Mouse (Mus musculus): ENCODE results near the gene Stk11. TPM values are rescaled to one million over a fixed set of nuclear protein-coding genes. Genes with fewer than 3 reads are reported as not detected.

The Stk11 gene
- 18.6 and 23.3 TPM in 2 replicates for polyA plus RNA-seq (2015; fragmentation: Nextera tagmentation; extraction: Ambion mirVana)

DNA sequence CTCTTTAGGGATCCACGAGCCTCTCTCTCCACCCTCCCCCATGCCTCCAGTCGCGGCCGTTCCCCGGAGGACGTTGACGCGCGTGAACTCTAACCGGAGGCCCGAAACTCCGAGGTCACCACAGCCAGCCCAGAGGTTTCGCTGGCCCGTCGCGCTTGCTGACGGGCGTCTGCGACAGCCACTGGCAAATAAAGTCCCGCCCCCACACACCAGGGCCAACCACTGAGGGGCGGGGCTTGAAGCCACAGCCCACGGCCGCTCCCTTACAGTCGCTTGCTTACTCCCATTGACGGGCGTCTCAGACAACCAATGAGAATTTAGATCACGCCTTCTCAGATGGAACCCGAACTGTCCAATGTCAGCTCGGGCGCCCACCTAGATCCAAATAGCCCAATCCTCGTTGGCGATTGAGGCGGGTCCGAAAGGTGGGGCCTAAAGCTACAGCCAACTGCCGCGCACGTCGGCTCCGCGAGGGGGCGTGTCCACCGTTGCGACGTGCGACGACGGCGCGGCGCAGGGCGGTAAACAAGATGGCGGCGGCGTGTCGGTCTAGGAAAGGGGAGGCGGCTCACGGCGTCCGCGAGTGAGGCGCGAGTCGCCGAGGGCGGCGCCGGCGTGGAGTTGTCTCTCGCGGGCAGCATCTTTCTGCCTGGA lies at the start of gene Stk11:
TSS of gene Stk11 (plus strand) at position 514 of the 654 bp plus-strand sequence.
- Histone ChIP-seq H3K27ac (ENCODE audit: low read length) (peak within 1 kb of the TSS; percentile 91), H3K27me3 (ENCODE audit: control insufficient read depth, insufficient read depth, low read depth, low read length) (no peaks in the 10 kb centered on the region), H3K4me3 (ENCODE audit: low read length) (peak within 1 kb of the TSS; percentile 88), H3K4me2 (ENCODE audit: low read depth, low read length) (peak within 1 kb of the TSS; percentile 84), H3K4me1 (replicated peaks; ENCODE audit: control insufficient read depth, insufficient read depth, low read length) (peaks cover 21% of the 10 kb centered on the region), H3K36me3 (ENCODE audit: control insufficient read depth, insufficient read depth, low read length) (peaks cover 1% of the 10 kb centered on the region; the same call in 1 of the 2 replicates), H3K9me3 (ENCODE audit: control insufficient read depth, low read length) (no peaks in the 10 kb centered on the region), H3K9ac (ENCODE audit: low read length) (peak within 1 kb of the TSS; percentile 95)
- ATAC-seq (ENCODE audit: low read depth), result peak; percentile 97
- 0% methylated on average over 62 of the region's 70 CpGs for WGBS

DNA sequence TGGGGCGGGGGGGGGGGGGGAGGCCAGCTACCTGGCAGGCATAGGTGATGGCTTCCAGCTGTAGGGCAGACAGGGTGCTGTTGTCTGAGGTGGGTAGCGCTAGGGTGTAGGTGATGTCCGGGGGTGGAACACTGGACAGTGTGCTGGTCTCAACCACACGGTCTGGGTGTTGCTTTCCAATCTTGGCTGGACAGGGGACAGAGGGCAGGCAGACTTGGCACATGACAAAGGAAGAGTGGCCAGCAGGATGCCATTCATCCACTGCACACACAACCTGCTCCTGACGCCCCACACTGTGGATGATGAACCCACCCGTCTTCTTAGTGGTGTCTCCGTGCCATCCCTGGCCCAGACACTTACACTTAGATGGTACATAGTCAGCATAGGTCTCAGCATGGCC lies 46.4 kb upstream of the Stk11 start:
- Histone ChIP-seq H3K27me3 (ENCODE audit: control insufficient read depth, insufficient read depth, low read depth, low read length) (no peaks in the 10 kb centered on the region), H3K9me3 (ENCODE audit: control insufficient read depth, low read length) (no peaks in the 10 kb centered on the region), H3K27ac (ENCODE audit: low read length) (no peak overlapping the region), H3K36me3 (ENCODE audit: control insufficient read depth, insufficient read depth, low read length) (peaks cover 5% of the 10 kb centered on the region; the same call in 1 of the 2 replicates), H3K4me3 (ENCODE audit: low read length) (no peak overlapping the region), H3K4me1 (replicated peaks; ENCODE audit: control insufficient read depth, insufficient read depth, low read length) (peaks cover 16% of the 10 kb centered on the region), H3K9ac (ENCODE audit: low read length) (no peak overlapping the region), H3K4me2 (ENCODE audit: low read depth, low read length) (no peak overlapping the region)
- no peak for ATAC-seq (ENCODE audit: low read depth)
- WGBS, result 90% methylated on average over 6 of the region's 7 CpGs

DNA sequence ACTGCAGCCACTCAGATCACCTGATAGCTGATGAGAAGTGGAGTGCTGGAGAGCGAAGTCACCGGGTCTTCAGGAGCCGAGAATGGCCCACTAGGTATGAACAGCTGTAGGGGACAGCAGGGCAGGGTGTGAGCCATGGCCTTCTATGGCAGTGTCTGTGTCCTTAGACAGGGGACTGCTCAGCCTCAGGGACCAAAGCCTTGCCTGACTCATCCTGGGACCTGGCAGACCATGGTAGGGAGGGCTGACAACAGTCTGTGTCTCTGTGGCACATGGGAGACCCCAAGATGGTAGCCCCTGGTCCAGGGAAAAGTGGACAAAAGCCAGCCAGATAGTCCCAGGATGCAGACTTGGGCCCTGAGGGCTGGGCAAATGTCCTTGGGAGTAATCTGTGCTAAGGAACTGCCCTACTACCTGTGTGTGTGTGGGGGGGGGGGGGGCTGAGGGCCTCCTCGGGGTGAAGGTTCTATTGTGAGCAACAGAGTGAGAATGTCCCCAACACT lies 45.6 kb upstream of the Stk11 start:
- H3K4me3 ChIP-seq (ENCODE audit: low read length), result no peak overlapping the region
- H3K9me3 ChIP-seq (ENCODE audit: control insufficient read depth, low read length), result no peaks in the 10 kb centered on the region
- H3K4me2 ChIP-seq (ENCODE audit: low read depth, low read length), result no peak overlapping the region
- H3K27ac ChIP-seq (ENCODE audit: low read length), result no peak overlapping the region
- no peak overlapping the region for H3K9ac ChIP-seq (ENCODE audit: low read length)
- H3K36me3 ChIP-seq (ENCODE audit: control insufficient read depth, insufficient read depth, low read length), result peaks cover 5% of the 10 kb centered on the region; the same call in 1 of the 2 replicates
- ATAC-seq (ENCODE audit: low read depth), result no peak
- H3K27me3 ChIP-seq (ENCODE audit: control insufficient read depth, insufficient read depth, low read depth, low read length), result no peaks in the 10 kb centered on the region
- 87% methylated on average over 4 of the region's 4 CpGs for WGBS
- peaks cover 21% of the 10 kb centered on the region for H3K4me1 ChIP-seq (replicated peaks; ENCODE audit: control insufficient read depth, insufficient read depth, low read length)

DNA sequence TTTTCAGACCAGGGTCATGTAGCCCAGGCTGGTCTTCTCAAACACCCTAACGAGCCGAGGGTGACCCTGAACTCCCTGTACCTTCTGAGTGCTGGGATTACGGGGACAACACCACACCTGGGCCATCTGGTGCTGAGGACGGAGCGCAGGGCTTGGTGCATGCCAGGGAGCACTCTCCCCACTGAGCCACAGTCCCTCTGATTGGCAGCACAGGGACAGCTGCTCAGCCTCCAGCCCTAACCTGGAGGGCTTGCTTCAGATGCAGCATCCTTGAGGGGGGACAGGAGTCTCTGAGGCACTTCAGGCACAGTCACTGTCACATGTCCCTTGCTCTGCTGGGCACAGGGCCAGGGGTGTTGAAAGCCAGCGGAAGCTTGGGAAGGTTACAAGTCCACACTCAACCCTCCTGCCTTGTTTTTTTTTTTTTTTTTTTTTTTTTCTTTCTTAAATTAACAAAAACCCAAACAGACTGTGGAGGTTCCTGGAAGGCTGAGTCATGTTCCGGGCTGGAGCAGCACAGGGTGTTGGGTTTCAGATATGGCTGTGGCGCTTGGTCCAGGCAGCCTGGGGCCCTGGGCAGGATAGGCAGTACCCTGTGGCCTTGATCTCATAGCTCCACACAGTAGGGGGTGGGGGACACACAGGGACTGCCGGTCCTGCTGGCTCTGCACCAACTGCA lies 44.6 kb upstream of the Stk11 start:
- peaks cover 28% of the 10 kb centered on the region for H3K4me1 ChIP-seq (replicated peaks; ENCODE audit: control insufficient read depth, insufficient read depth, low read length)
- ATAC-seq (ENCODE audit: low read depth), result peak; percentile 88
- WGBS, result 46% methylated on average over 9 of the region's 9 CpGs

DNA sequence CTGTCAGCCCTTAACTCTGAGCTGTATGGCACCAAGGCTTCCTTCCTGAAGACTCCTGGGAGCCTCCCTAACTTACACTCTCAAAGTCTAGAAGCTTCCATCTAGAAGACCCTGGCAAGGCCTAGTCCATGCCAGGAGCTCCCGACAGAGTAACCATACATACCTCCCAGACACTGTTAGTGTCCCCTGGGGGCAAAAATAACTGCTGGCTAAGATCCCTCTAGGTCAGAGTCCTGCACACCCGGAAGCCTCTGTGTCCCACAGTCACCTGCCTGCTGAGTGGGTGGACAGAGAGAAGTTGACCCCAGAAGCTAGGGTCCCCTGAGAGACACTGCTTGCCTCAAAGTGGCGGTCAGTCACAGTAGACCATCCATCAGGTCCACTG lies 44.1 kb upstream of the Stk11 start:
- H3K27me3 ChIP-seq (ENCODE audit: control insufficient read depth, insufficient read depth, low read depth, low read length), result no peaks in the 10 kb centered on the region
- H3K9me3 ChIP-seq (ENCODE audit: control insufficient read depth, low read length), result no peaks in the 10 kb centered on the region
- H3K4me1 ChIP-seq (replicated peaks; ENCODE audit: control insufficient read depth, insufficient read depth, low read length), result peaks cover 28% of the 10 kb centered on the region
- H3K9ac ChIP-seq (ENCODE audit: low read length), result peak overlapping the region; percentile 49; the same call in 1 of the 2 replicates
- WGBS, result 56% methylated on average over 3 of the region's 3 CpGs
- no peak overlapping the region for H3K4me3 ChIP-seq (ENCODE audit: low read length)
- ATAC-seq (ENCODE audit: low read depth), result no peak
- peak overlapping the region; percentile 89 for H3K27ac ChIP-seq (ENCODE audit: low read length)
- 0 out of 2 replicates have a peak, but pooled peaks cover 3% of the 10 kb centered on the region for H3K36me3 ChIP-seq (ENCODE audit: control insufficient read depth, insufficient read depth, low read length)
- no peak overlapping the region for H3K4me2 ChIP-seq (ENCODE audit: low read depth, low read length)

More for the DNA sequence above, 44.6 kb upstream of the Stk11 start:
- Histone ChIP-seq H3K4me3 (ENCODE audit: low read length) (no peak overlapping the region), H3K36me3 (ENCODE audit: control insufficient read depth, insufficient read depth, low read length) (peaks cover 5% of the 10 kb centered on the region; the same call in 1 of the 2 replicates), H3K9me3 (ENCODE audit: control insufficient read depth, low read length) (no peaks in the 10 kb centered on the region), H3K4me2 (ENCODE audit: low read depth, low read length) (no peak overlapping the region), H3K9ac (ENCODE audit: low read length) (peak overlapping the region; percentile 49; the same call in 1 of the 2 replicates), H3K27ac (ENCODE audit: low read length) (peak overlapping the region; percentile 89), H3K27me3 (ENCODE audit: control insufficient read depth, insufficient read depth, low read depth, low read length) (no peaks in the 10 kb centered on the region)

DNA sequence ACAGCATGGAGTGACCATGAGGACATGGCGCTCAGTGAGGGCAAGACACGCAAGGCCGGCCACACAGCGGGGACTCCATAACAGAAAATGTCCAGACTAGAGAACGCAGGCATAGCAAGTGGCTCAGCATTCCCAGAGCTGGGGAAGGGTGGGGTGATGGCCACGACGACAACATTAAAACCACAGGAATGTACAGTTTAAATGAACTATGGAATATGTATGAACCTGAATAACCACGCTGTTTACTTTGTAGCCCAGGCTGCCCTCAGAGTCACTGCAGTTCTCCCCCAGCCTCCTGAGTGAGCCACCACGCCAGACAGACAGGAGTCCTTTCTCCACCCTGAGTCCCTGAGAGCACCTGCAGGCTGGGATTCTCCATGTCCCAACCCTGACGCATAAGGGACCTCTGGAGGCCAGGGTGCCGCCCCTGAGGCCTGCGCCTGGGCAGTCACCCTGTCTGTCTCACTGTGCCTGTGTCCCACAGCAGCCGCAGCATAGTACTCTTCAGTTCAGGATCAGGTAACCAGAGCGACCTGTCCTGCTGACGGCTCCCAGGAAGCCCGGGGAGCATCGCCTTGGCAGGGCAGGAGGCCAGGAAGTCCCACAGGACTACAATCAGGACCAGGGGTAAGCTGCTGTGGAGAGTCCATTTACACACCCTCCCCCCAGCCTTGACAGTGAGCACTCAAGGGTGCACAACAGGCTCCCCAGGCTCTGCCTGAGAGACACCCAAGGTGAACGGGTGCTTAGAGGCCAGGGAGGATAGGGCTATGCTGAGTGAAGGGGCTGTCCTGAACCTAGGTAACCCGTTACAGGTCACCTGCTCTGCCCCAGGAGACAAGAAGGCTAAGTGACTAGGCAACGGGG lies 42.7 kb upstream of the Stk11 start:
- Histone ChIP-seq H3K4me1 (replicated peaks; ENCODE audit: control insufficient read depth, insufficient read depth, low read length) (peaks cover 28% of the 10 kb centered on the region), H3K4me2 (ENCODE audit: low read depth, low read length) (no peak overlapping the region), H3K9ac (ENCODE audit: low read length) (no peak overlapping the region)

DNA sequence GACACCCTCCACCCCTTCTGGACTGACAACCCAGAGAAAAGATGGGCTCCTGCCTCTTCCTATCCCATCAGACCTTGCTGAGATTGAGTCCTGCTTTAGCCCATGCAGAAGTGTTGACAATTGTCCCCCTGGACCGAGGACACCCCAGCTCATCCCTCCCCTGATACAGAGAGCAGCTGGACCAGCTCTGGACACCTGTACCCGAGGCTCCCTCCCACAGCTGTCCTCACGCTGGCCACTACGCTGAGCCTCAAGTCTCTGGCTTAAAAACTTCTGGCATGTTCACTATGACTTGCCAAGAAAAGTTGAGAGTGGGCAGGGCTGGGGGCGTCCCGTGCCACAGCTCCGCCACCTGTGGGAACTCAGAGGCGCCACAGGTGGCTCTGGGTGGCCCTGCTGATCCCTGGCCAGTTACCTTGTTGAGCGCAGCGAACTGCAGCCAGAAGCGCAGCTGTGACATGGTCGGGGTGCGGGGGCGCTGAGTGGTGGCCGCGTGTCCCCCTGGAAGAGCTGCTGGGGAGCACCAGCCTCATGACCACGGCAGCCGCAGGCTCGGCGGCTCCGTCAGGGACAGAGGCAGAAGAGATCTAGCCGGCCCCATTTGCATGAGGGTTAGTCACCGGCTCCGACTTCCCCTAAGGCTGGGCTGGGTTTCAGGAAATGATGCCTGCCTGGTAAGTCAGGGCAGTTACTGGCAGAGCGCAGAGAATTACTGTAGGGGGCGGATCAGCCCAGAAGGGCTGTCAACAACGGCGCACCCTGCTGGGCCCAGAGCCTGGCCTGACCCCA lies 40.6 kb upstream of the Stk11 start:
- Histone ChIP-seq H3K4me2 (ENCODE audit: low read depth, low read length) (peak overlapping the region; percentile 49), H3K9ac (ENCODE audit: low read length) (peak overlapping the region; percentile 51), H3K9me3 (ENCODE audit: control insufficient read depth, low read length) (no peaks in the 10 kb centered on the region), H3K27ac (ENCODE audit: low read length) (peak overlapping the region; percentile 49), H3K36me3 (ENCODE audit: control insufficient read depth, insufficient read depth, low read length) (no peaks in the 10 kb centered on the region), H3K4me1 (replicated peaks; ENCODE audit: control insufficient read depth, insufficient read depth, low read length) (peaks cover 28% of the 10 kb centered on the region), H3K27me3 (ENCODE audit: control insufficient read depth, insufficient read depth, low read depth, low read length) (no peaks in the 10 kb centered on the region), H3K4me3 (ENCODE audit: low read length) (peak overlapping the region; percentile 26)
- WGBS, result 20% methylated on average over 28 of the region's 28 CpGs
- ATAC-seq (ENCODE audit: low read depth), result peak; percentile 56

More for the DNA sequence above, 42.7 kb upstream of the Stk11 start:
- Histone ChIP-seq H3K9me3 (ENCODE audit: control insufficient read depth, low read length) (no peaks in the 10 kb centered on the region), H3K4me3 (ENCODE audit: low read length) (no peak overlapping the region), H3K27ac (ENCODE audit: low read length) (no peak overlapping the region), H3K27me3 (ENCODE audit: control insufficient read depth, insufficient read depth, low read depth, low read length) (no peaks in the 10 kb centered on the region), H3K36me3 (ENCODE audit: control insufficient read depth, insufficient read depth, low read length) (no peaks in the 10 kb centered on the region)
- WGBS, result 73% methylated on average over 20 of the region's 20 CpGs
- ATAC-seq (ENCODE audit: low read depth), result no peak

DNA sequence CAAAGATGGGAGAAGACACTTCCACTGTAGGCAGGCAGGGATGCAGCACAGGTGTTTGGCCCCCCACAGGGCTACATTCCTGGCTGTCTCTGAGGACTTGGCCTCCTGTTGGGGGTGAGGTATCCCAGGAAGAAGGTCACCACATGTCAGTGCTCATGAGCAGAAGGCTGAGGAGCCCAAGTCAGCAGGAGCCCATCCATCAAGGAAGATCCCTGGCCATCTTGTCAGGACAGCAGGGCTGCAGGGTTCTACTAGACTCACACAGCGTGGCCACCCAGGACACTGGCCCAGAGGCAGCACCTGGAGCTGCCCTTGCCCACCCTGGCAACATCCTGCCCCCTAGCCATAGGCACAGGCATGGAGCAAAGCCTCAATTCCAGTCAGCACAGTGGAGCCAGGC lies 39.7 kb upstream of the Stk11 start:
- ATAC-seq (ENCODE audit: low read depth), result no peak
- Histone ChIP-seq H3K9me3 (ENCODE audit: control insufficient read depth, low read length) (no peaks in the 10 kb centered on the region), H3K36me3 (ENCODE audit: control insufficient read depth, insufficient read depth, low read length) (peaks cover 5% of the 10 kb centered on the region; the same call in 1 of the 2 replicates), H3K4me3 (ENCODE audit: low read length) (no peak overlapping the region), H3K27me3 (ENCODE audit: control insufficient read depth, insufficient read depth, low read depth, low read length) (no peaks in the 10 kb centered on the region), H3K27ac (ENCODE audit: low read length) (no peak overlapping the region), H3K4me1 (replicated peaks; ENCODE audit: control insufficient read depth, insufficient read depth, low read length) (peaks cover 25% of the 10 kb centered on the region), H3K4me2 (ENCODE audit: low read depth, low read length) (no peak overlapping the region), H3K9ac (ENCODE audit: low read length) (no peak overlapping the region)
- 73% methylated on average over 1 of the region's 1 CpGs for WGBS

All from lung, embryonic 16.5 days (tissue).